ENCODE assay signal across 28 mouse cellular contexts in the genomic region with DNA sequence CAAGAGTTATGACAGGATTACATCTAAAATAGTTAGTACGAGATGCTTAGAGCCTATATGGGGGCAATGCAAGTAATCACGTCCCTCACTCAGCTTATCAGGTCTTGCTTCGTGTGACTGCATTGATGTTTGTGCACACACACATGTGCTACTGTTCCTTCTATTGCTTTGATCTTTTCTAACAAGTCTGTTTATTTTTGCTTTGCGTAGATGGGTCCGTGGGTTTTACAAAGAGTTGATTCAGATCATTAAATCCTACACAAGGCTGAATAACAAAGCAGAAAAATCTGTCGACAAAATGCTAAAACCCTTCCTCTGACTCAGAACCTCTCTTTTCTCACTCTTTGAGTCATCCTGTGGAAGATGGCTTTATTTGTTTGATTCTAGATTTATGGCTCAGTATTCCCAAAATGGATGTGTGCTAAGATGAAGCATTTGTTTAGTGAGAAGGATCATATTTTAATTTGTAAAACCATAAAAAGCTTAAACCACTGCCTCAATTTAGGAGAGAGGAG.
A peak's percentile ranks its signal among the peaks of the same experiment; 100 is the strongest.
DNase-seq lines count a peak whose midpoint lies in the region; ATAC-seq and TF ChIP-seq lines count a peak whose summit lies in the region.
"Had no signal": no experiment of that assay in that cellular context is flagged by ENCODE, and none has a peak within 500 bp of the region (broad histone marks: within the 10 kb centered on the region; RNA-seq: fewer than 3 reads in every experiment).

No protein-coding gene starts in this region.

- DNase-seq in heart, adult 11 months, result peak; percentile 35
- no peak for DNase-seq in heart, postnatal 14 days
- DNase-seq in 3T3-L1 (ENCODE audit: low read depth, low spot score), result peak; percentile 6
- DNase-seq in layer of hippocampus, adult 2 months (ENCODE audit: low spot score in 2 of 2), result peak in 1 of 2 experiments; percentile 65
- peak; percentile 53 to 60 for DNase-seq in left cerebral cortex, adult 9 months (ENCODE audit: low spot score in 2 of 2)
- no peak for DNase-seq in cerebellum, adult 9-11 months
- DNase-seq in spleen, adult 12 weeks (ENCODE audit: low spot score), result no peak
- DNase-seq: adrenal gland, adult 2 months; cerebellum, adult 11-12 months; cerebellum, postnatal 36 days; embryo, embryonic 11 days; gastrocnemius, postnatal 36 days; heart, postnatal 36 days; kidney, adult 11 months; kidney, postnatal 4 days; lung, postnatal 36 days; midbrain, embryonic 14.5 days; thymus, postnatal 4 days had no signal

- peak overlapping the region; percentile 64 for H3K27ac ChIP-seq in layer of hippocampus, adult 2 months
- H3K27ac ChIP-seq: embryonic facial prominence, embryonic 13.5 days; forebrain, embryonic 13.5 days; hindbrain, embryonic 13.5 days; kidney, embryonic 15.5 days; limb, embryonic 15.5 days; liver, embryonic 15.5 days; lung, embryonic 15.5 days had no signal

- H3K4me3 ChIP-seq in layer of hippocampus, adult 2 months, result no peak overlapping the region
- H3K4me3 ChIP-seq: embryonic facial prominence, embryonic 13.5 days; erythroblast, embryonic 14.5 days; forebrain, embryonic 13.5 days; hindbrain, embryonic 13.5 days; kidney, embryonic 15.5 days; limb, embryonic 15.5 days; liver, embryonic 15.5 days; lung, embryonic 15.5 days; megakaryocyte, embryonic 14.5 days had no signal

- intact Hi-C loops in heart, postnatal 14 days (cut with DNase I), result no loop called here

- no peak for ATAC-seq in erythroid progenitor cell, adult 5-6 weeks (replicated peaks; ENCODE audit: low FRiP score, poor library complexity, severe bottlenecking)
- ATAC-seq: forebrain, embryonic 13.5 days had no signal

- TF ChIP-seq CTCF in layer of hippocampus, adult 2 months (conservative IDR thresholded peaks at IDR 0.05), result no peak

Comparison
In these comparisons a context has a peak if more than half of its experiments do, and no peak if none do; other contexts are left out.
1. DNase-seq: peak in heart, adult 11 months (single experiment), 3T3-L1 (single experiment) and left cerebral cortex, adult 9 months (2 of 2); none in heart, postnatal 14 days (0 of 2), cerebellum, adult 9-11 months (single experiment) and spleen, adult 12 weeks (single experiment).